Mouse (Mus musculus): ENCODE measurements around the gene Gm44973. TPM values are rescaled to one million over a fixed set of nuclear protein-coding genes. Genes with fewer than 3 reads are reported as not detected.

Gene Gm44973
- polyA plus RNA-seq, 1 experiment: not detected

DNA sequence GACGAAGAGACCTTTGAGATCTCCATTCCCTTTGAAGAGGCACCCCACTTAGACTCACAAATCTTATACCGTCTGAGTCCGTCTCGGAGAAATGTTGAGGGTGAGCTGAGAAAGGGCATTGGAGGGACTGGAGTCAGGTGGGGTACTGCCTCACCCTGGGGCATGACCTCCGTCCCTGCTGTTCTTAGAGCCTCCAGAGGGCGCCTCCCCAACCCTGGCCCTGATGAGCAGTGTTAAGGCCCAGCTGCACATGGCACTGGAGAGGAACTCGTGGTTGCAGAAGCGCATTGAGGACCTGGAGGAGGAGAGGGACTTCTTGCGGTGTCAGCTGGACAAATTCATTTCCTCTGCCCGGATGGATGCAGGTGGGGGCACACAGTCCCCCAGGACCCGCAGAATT is 42.5 kb downstream of the Gm44973 start:
- Histone ChIP-seq H3K36me3 (ENCODE audit: control insufficient read depth, insufficient read depth, low read length) (no peaks in the 10 kb centered on the region), H3K27me3 (ENCODE audit: control insufficient read depth, insufficient read depth, low read length) (peaks cover 16% of the 10 kb centered on the region), H3K4me1 (ENCODE audit: control insufficient read depth, insufficient read depth, insufficient read length) (peaks cover 9% of the 10 kb centered on the region), H3K27ac (ENCODE audit: insufficient read depth, low read length) (no peak overlapping the region), H3K4me3 (ENCODE audit: extremely low read depth, insufficient read depth, insufficient read length) (no peak overlapping the region)
- WGBS: 33% methylated on average over 11 of the region's 11 CpGs
- TF ChIP-seq CTCF (IDR thresholded peaks at IDR 0.05; ENCODE audit: extremely low read depth, insufficient read depth, insufficient read length, insufficient replicate concordance) (0 out of 2 replicates have a peak, but pooled peaks have one; percentile 32), POLR2A (IDR thresholded peaks at IDR 0.05; ENCODE audit: low read depth, low read length) (no peak)
- peak in 1 of 2 experiments; percentile 34 for DNase-seq (ENCODE audit: low read depth in 1 of 2, low spot score in 2 of 2)

DNA sequence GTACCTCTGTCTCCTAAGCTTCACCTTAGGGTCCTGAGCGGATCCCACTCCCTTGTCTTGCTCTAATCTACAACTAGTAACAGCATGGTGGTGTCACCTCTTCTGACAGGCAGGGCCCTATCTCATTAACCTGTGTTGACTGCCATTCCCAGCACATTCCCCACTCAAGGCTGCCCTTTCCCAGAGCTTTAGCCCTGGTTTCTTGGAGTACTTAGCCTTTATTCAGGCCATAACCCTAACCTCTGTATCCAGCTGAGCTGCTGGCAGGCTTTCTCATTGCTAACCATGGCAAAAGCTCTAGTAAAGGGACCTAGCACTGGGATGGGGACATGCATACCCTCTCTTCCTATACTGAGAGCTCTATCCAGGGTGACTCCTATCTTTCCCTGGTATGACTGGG is 43.3 kb downstream of the Gm44973 start:
- WGBS: 87% methylated on average over 1 of the region's 1 CpGs

DNA sequence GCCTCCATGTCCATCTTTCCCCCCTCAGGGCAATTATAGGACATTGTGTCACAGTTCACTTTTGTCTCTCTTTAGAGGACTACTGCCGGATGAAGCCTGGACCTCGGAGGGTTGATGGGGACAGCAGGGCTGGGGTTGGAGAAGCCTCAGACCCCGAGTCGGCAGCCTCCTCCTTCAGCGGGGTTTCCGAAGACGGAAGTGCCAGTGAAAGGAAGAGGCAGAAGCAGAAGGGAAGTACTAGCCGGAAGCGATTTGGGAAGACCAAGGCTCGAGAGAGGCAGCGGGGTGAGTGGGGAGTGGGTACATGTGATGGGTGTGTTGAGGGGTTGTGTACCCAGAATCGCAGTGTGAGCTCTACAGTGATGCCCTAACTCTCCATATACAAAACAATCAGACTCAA is 44.1 kb downstream of the Gm44973 start:
- peaks cover 8% of the 10 kb centered on the region for H3K4me1 ChIP-seq (ENCODE audit: control insufficient read depth, insufficient read depth, insufficient read length)
- H3K36me3 ChIP-seq (ENCODE audit: control insufficient read depth, insufficient read depth, low read length): no peaks in the 10 kb centered on the region
- DNase-seq (ENCODE audit: low read depth in 1 of 2, low spot score in 2 of 2): no peak
- no peak for TF ChIP-seq POLR2A (IDR thresholded peaks at IDR 0.05; ENCODE audit: low read depth, low read length)
- TF ChIP-seq CTCF (IDR thresholded peaks at IDR 0.05; ENCODE audit: extremely low read depth, insufficient read depth, insufficient read length, insufficient replicate concordance): no peak
- H3K4me3 ChIP-seq (ENCODE audit: extremely low read depth, insufficient read depth, insufficient read length): no peak overlapping the region
- H3K27ac ChIP-seq (ENCODE audit: insufficient read depth, low read length): no peak overlapping the region
- WGBS: 94% methylated on average over 12 of the region's 12 CpGs
- peaks cover 6% of the 10 kb centered on the region for H3K27me3 ChIP-seq (ENCODE audit: control insufficient read depth, insufficient read depth, low read length)

More for the DNA sequence above, 43.3 kb downstream of the Gm44973 start:
- Histone ChIP-seq H3K36me3 (ENCODE audit: control insufficient read depth, insufficient read depth, low read length) (no peaks in the 10 kb centered on the region), H3K4me3 (ENCODE audit: extremely low read depth, insufficient read depth, insufficient read length) (no peak overlapping the region), H3K4me1 (ENCODE audit: control insufficient read depth, insufficient read depth, insufficient read length) (peaks cover 5% of the 10 kb centered on the region; the same call in 1 of the 2 replicates), H3K27ac (ENCODE audit: insufficient read depth, low read length) (no peak overlapping the region), H3K27me3 (ENCODE audit: control insufficient read depth, insufficient read depth, low read length) (peaks cover 11% of the 10 kb centered on the region)
- no peak for DNase-seq (ENCODE audit: low read depth in 1 of 2, low spot score in 2 of 2)
- TF ChIP-seq CTCF (IDR thresholded peaks at IDR 0.05; ENCODE audit: extremely low read depth, insufficient read depth, insufficient read length, insufficient replicate concordance) (no peak), POLR2A (IDR thresholded peaks at IDR 0.05; ENCODE audit: low read depth, low read length) (no peak)

DNA sequence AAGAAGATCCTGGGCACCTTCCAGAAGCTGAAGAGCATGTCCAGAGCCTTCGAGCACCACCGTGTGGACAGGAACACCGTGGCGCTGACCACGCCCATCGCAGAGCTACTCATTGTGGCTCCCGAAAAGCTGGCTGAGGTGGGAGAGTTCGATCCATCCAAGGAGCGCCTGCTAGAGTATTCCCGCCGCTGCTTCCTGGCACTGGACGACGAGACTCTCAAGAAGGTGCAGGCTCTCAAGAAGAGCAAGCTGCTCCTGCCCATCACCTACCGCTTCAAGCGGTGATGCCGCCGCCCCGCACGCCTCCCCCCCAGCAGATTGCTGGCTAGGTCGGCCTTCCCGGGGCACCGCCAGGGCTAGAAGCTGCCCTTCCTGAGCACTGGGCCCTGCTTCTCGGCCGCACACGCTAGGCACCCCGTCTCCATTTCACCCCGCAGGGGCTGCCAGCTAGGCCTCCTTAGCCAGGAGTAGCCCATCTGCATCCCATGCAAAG is 45.0 kb downstream of the Gm44973 start:
- Histone ChIP-seq H3K4me1 (ENCODE audit: control insufficient read depth, insufficient read depth, insufficient read length) (peaks cover 10% of the 10 kb centered on the region), H3K36me3 (ENCODE audit: control insufficient read depth, insufficient read depth, low read length) (no peaks in the 10 kb centered on the region), H3K4me3 (ENCODE audit: extremely low read depth, insufficient read depth, insufficient read length) (peak overlapping the region; percentile 82), H3K27ac (ENCODE audit: insufficient read depth, low read length) (peak overlapping the region; percentile 97; the same call in 1 of the 2 replicates), H3K27me3 (ENCODE audit: control insufficient read depth, insufficient read depth, low read length) (peaks cover 6% of the 10 kb centered on the region)
- 3% methylated on average over 27 of the region's 27 CpGs for WGBS
- TF ChIP-seq CTCF (IDR thresholded peaks at IDR 0.05; ENCODE audit: extremely low read depth, insufficient read depth, insufficient read length, insufficient replicate concordance) (peak; percentile 53; the same call in 1 of the 2 replicates), POLR2A (IDR thresholded peaks at IDR 0.05; ENCODE audit: low read depth, low read length) (no peak)
- peak in 1 of 2 experiments; percentile 71 for DNase-seq (ENCODE audit: low read depth in 1 of 2, low spot score in 2 of 2)

DNA sequence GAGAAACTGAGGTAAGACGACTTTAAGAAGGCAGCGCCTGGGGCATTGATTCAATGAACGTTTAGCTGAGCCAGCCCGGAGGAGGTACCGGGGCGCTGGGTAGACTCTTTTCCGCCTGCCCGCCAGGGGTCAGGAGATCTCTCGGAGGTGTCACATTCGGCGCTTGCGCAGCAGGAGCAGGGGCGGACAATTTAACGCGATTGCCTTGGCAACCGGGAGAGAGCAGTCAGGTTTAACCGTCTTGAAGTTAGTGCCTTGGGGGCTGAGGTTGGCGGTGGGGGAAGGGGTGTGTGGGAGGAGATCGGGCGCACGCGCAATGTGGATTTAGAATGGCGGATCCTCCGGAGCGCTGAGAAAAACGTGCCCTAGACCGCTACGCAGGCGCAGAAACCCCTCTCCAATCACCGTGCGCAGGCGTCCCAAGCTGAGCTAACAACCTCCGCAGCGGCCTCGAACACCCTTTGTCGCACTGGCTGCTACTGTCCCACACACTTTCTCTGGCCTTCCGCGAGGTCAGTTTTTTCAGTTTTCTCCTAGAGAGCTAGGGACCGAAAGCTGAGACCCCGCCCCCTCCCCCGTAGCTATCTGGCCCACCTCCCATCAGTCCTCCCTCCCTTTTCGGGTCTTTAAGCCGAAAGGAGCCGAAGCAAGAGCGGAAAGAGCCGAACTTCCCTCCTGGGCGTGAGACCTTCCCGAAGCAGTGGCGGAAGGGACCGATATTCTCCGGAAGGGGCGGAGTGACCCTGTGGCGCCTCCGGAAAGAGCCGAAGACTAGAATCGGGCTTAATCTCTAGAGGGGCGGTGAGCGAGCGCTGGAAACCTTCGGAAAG is 45.9 kb downstream of the Gm44973 start:
- TF ChIP-seq POLR2A (IDR thresholded peaks at IDR 0.05; ENCODE audit: low read depth, low read length): peak; percentile 15; the same call in 1 of the 2 replicates
- TF ChIP-seq CTCF (IDR thresholded peaks at IDR 0.05; ENCODE audit: extremely low read depth, insufficient read depth, insufficient read length, insufficient replicate concordance): peak; percentile 68

DNA sequence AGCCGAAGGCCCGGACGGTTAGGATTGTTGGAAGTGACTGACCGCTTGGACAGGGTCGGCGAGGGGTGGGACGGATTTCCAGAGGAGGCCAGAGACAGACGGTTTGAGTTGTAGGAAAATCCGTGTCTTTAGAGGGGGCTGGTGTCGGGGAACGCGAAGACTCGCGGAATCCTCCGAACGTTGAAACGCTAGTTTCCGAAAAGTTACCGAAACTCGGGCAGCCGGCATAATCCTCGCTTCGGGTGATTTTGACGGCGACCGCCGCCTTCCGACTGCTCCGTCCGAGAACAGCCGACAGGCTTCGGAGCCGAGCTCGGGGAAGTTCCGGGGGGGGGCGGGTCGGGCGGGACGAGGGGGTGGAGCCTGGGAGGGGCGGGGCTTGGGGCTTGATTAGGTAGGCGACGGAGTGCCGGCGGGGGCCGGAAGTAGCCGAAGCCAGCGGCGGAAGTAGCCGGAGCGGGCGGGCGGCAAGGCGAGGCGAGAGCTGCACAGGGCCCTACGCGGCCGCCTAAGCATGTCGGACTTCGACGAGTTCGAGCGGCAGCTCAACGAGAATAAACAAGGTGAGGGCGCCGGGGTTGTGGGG is 46.6 kb downstream of the Gm44973 start, which contains the start of gene U2af2:
Gene U2af2 (plus strand): TSS at position 370 of the 586 bp plus-strand sequence.
- Histone ChIP-seq H3K4me3 (ENCODE audit: extremely low read depth, insufficient read depth, insufficient read length) (peak within 1 kb of the TSS; percentile 84), H3K4me1 (ENCODE audit: control insufficient read depth, insufficient read depth, insufficient read length) (peaks cover 10% of the 10 kb centered on the region), H3K27me3 (ENCODE audit: control insufficient read depth, insufficient read depth, low read length) (peaks cover 2% of the 10 kb centered on the region), H3K27ac (ENCODE audit: insufficient read depth, low read length) (peak within 1 kb of the TSS; percentile 97), H3K36me3 (ENCODE audit: control insufficient read depth, insufficient read depth, low read length) (peaks cover 7% of the 10 kb centered on the region)
- DNase-seq (ENCODE audit: low read depth in 1 of 2, low spot score in 2 of 2): peak; percentile 85 to 94
- TF ChIP-seq CTCF (IDR thresholded peaks at IDR 0.05; ENCODE audit: extremely low read depth, insufficient read depth, insufficient read length, insufficient replicate concordance) (no peak), POLR2A (IDR thresholded peaks at IDR 0.05; ENCODE audit: low read depth, low read length) (peak; percentile 44)
- WGBS: under 1% methylated on average over 59 of the region's 65 CpGs

More for the DNA sequence above, 45.9 kb downstream of the Gm44973 start:
- H3K27me3 ChIP-seq (ENCODE audit: control insufficient read depth, insufficient read depth, low read length): peaks cover 6% of the 10 kb centered on the region
- H3K4me1 ChIP-seq (ENCODE audit: control insufficient read depth, insufficient read depth, insufficient read length): peaks cover 11% of the 10 kb centered on the region
- WGBS: under 1% methylated on average over 60 of the region's 60 CpGs
- DNase-seq (ENCODE audit: low read depth in 1 of 2, low spot score in 2 of 2): peak; percentile 97 to 99
- H3K27ac ChIP-seq (ENCODE audit: insufficient read depth, low read length): peak overlapping the region; percentile 97
- peaks cover 2% of the 10 kb centered on the region; the same call in 1 of the 2 replicates for H3K36me3 ChIP-seq (ENCODE audit: control insufficient read depth, insufficient read depth, low read length)
- peak overlapping the region; percentile 82 for H3K4me3 ChIP-seq (ENCODE audit: extremely low read depth, insufficient read depth, insufficient read length)

All from spleen, adult 2 months (tissue).